Mouse (Mus musculus) cerebellum, postnatal 14 days (tissue): Measurements from ENCODE around the gene Surf4.

ENCODE experiments used
- DNase-seq, 2 experiments: peaks; one replicate each; pipeline ENCODE4 v3.0.0; 2021; ENCODE audit warnings: mixed read lengths in 2 of 2

The Surf4 gene

DNA sequence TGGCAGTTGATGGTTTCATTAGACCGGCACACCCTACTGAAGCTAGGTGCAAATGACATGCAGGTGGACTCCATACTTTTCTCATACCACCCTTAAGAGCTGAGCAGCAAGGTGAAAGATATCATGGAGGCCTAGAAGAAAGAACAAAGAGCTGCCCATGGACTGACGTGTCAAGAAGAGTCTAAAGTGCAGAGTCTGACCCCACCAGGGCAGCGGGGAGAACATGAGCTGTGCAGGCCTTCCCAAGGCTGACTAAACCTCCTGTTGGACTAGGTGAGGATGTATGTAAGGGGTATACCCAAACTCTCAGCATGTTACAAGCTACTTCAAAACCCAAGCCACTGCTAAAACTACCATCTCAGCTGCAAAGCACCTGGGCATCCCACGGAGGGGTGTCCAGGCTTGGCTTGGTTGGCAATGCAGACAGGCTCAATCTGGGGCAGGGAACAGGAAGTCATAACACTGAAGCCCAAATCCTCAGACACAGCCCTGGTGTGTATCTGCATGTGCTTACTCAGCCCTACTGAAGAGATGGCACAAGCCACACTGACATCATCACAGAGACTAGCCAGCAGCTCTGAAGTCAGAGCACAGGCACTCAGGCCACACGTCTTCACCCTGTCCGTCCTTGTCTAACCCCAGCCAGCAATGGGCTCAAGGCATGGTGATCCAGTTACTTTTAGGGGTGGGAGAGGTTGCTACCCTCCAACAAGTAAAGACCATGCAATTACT, 5.8 kb downstream of the Surf4 start:
- no peak for DNase-seq

DNA sequence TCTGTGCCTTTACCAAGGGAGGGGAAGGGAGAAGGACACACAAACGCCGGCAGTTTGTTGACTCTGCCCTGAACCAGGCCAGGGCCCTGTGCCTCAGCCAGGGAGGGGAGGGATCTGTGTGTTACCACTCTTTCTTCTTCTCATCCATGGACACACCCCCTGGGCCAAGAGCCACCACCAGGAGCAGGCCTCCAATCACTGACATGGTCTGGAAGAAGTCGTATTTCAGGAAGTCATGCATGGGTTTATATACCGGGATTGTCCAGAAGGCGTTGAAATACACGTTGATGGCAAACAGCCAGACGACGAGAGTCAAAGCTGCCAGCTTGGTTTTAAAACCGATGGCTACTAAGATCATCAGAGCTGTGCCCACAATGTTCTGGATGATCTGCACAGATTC, 11.9 kb downstream of the Surf4 start:
- DNase-seq, result no peak

DNA sequence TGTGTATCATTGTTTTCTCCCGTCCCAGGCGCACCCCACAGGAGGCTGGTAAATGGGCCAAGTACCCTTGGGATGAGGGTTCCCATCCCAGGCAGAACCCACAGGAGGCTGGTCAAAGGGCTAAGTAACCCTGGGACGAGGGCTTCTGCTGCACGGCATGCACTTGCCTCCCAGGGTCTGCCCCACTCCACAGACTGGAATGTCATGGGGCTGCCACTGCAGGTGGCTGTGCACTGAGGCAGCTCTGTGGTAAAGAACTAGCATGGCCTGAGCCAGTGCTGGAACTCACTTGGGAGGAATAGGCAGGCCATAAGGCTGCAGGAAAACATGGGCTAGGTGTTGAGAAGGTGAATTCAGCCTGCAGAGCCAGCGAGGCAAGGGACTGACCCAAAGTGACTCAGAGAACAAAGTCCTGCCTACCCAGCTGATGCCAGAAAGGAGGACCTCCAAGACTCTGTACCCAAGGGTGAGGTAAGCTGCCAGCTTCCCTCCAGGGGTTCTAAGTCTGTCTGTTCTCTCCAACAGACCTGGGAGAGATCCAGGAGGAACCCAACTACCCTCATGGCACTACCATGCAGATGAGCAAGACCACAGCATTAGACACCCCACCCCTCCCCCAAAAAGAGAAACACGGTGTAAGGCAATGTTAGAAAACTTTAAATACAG, 13.4 kb downstream of the Surf4 start:
- no peak for DNase-seq

DNA sequence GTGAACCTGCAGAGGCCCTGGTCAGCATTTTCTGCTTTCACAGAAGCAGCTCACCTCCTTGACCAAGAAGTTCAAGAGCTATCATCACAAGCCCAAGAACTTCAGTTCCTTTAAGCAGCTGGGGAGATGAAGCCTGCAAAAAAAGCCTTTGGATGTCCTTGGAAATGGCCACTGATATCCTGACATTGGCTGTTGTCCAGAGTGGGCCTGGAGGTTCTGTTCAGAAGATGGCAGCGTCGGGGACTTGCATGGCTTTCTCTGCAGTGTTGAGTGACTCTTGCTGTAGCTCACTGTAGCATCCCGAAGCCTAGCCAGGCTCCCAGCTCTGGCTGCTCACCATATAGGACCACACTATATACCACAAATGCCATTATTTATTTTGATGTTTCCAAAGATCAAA, 14.0 kb downstream of the Surf4 start:
- DNase-seq, result no peak

- no peak for DNase-seq
Observed at GRCm38 (mm10) chr2:26916738-26917137, 17.0 kb downstream of the Surf4 start.

DNA sequence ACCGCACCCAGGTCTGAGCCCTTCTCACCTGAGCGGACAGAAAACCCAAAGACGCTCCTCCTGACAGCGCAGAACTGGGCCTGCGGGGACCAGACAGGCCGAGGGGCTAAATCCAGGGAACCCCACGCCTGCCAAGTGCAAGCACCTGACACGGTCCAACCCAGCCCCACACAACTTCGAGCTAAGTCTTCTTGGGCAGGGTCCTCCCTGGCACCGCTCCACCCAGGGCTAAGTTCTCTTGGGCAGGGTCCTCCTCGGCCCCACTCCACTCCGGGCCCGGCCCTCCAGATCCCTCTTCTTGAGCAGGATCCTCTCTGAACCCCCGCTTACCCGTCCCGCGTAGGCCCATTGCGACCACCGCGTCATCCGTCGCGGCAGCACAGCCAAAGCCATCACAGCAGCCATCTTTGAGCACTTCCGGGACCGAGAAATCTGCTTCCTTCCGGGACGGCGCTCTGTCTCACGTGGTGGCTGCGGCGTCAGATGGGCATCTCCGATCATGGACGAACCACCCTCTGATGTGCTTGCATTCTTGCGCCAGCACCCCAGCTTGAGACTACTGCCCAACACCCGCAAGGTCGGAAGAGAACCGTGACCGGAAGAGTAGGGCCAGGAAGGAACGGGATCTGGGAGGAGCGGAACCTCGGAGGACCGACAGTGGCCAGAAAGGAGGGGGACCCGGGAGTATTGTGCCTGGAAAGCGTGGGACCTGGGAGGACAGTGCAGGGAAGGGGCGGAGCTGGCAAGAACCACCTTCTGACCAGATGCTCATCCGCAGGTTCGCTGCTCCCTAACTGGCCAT, 17.6 kb downstream of the Surf4 start, which contains the start of the genes Surf2 and Surf1:
TSS of gene Surf2 (plus strand) at position 441 of the 802 bp plus-strand sequence.
TSS of gene Surf1 (minus strand) at position 604 of the 802 bp plus-strand sequence.
- DNase-seq, result peak; percentile 87

DNA sequence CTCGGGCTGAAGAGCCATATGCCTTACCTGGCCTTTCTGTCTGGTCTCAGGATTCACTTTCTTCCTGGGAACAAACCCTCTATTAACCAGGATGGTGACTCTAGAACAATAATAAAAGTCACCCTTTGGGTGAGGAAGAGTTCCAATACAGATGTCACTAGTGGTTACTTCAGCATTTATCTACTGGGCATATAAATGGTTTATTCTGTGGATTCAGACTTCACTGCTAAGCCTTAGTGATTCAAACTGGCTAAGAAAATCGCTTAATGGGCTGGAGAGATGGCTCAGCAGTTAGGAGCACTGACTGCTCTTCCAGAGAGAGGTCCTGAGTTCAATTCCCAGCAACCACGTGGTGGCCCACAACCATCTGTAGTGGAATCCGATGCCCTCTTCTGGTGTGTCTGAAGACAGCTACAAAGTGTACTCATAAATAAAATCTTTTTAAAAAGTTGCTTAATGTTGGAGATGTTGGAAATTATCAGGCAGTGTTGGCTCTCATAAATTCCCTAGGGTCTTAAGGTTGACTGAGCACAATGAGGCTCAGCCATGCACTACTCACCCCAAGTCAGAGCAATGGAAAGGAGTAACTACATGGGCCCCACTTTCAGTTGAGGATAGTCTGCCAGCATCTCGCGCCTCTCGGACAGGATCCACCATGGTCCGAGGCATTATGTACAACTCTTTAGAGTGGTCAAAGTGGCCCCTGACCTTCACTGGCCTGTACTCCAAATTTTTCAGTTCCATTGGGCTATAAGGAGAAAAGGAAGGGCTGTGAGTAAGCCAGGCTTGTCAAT, 19.4 kb downstream of the Surf4 start:
- DNase-seq, result no peak

DNA sequence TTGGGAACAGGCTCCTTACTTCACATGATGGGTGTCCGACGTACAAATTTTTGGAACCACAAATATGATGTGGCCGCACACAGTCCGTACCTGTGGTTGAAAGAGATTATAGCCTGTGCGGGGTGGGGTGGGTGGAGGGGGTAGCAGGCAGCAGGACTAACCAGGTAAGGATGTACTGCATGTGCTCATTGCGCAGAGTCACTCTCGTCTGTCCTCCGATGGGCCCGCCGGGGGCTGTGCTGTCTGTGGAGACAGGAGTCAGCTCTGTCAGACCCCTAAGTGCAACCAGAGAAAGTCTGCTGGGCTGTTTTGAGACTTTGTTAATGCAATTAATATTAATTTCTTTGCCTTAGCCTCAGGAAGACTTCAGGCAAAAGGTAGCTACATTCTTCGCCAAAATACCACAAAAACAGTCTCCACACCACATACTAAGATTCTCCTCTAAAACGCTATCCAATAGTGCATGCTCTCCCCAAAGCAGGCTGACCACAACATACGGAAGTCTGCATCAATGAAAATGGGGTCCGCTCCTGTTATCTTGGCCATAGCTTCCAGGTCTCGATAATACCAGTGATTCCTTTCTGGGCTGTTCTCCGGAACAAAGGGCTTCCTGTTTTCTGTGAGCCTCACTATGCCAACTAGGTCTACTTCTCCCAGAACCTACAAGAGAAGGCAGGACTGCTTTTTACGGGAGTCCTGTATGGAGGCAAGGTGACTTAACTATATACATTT, 20.1 kb downstream of the Surf4 start:
- no peak for DNase-seq

DNA sequence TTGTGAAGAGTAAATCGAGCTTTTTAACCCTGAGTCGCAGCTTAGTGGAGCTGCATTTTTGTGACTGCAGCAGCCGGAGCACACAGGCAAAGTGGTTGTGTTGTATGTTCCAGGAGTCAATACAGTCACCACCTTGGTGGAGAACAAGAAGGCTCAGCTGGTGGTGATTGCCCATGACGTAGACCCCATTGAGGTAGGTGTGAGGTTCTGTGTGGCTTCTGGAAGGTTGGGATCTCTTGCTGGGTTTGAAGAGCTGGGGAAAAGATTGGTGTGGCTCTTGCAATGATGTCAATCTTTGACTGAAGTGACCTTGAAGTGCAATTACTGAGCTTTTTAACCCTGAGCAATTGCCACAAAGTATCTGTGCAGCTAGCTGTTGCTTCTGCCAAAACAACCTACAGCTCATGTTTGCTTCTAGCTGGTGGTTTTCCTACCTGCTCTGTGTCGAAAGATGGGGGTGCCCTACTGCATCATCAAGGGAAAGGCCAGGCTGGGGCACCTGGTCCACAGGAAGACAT, 21.4 kb downstream of the Surf4 start:
- no peak for DNase-seq

- DNase-seq, result peak; percentile 78 to 86
Observed at GRCm38 (mm10) chr2:26910994-26911765, 22.5 kb downstream of the Surf4 start.

- DNase-seq, result peak; percentile 100
Observed at GRCm38 (mm10) chr2:26910124-26910993, 23.4 kb downstream of the Surf4 start, which contains the start of the genes Med22 and Rpl7a. Gene Med22, minus strand, starts transcription at chr2:26910677. Gene Rpl7a, plus strand, starts transcription at chr2:26910764.

- no peak for DNase-seq
Observed at GRCm38 (mm10) chr2:26909387-26909784, 24.3 kb downstream of the Surf4 start.

DNA sequence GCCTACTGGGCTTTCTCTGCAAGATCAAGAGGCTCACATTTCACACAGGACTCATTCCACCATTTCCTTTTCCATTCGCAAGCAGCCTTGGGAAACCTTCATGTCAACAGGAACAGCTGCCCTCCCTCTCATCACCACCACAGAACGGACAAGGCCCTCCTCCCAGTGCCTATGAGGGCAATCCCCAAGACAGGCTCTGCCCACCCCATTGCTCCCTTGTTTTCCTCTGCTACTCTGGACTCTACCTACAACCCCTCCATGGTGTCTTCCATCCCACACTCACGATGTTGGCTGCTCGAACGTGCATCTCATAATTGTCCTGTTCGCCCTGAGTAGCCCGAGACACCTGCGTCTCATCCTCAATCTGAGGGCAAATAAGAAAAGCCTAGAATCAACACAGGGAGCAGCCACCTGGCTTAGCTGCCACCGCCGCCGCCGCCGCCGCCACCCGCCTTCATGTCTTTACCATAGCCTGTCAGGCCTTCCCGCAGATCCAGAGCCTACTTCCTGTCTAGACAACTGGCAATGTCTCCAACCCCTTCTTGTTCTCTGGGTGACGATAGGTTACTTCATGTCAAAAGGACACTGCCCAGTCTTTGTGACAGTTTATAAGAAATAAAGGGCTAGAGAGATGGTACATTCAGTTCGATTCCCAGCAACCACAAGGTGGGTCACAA, 24.9 kb downstream of the Surf4 start:
- no peak for DNase-seq

- peak; percentile 43 to 61 for DNase-seq
Observed at GRCm38 (mm10) chr2:26907109-26907508, 26.6 kb downstream of the Surf4 start.

GRCm38 (mm10) chr2:26906431-26906830, 27.3 kb downstream of the Surf4 start:
- no peak for DNase-seq

DNA sequence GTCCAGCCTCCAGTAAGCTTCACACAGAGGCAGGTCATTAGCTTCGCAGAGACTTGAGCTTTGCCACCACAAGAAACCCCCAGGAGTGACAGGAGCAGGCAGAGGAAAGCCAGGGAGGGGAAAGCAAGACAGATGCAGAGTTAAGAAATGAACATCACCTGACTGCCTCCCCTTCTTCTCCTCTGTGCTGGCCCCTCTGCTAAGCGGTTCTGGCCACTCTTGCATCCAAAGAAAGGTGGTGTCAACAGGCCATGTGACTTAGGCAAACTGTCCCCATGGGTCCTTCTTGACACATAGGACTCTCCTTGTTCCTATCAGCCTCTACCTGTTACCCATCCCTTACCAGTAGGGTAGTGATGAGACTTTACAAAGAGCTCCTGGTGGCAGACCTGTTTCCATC, 27.8 kb downstream of the Surf4 start:
- no peak for DNase-seq

DNA sequence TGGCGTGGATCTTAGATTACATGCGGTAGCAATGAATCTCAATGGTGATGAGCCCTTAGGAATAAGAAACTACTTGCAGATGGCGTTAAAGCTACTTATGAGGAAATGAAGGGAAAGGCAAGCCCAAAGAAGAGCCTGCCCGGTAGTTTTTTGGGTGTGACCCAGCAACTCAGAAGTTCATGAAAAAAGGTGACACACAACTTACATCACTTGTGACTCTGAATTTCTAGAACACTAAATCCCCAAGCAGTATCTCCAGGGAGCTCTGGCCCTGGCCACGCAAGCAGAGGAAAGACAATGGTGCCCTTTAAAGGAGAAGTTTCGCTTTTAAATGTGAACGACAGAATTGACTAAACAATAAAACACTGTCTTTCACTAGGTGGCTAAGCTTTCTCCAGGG, 30.4 kb downstream of the Surf4 start:
- no peak for DNase-seq

- DNase-seq, result peak; percentile 94
Observed at GRCm38 (mm10) chr2:26902467-26903220, 31.1 kb downstream of the Surf4 start, which contains the start of gene Surf6. Gene Surf6, minus strand, starts transcription at chr2:26902879.
